Mouse (Mus musculus): ENCODE results near the gene Gm16429. TPM values are rescaled to one million over a fixed set of nuclear protein-coding genes. Genes with fewer than 3 reads are reported as not detected.
"Not testable (repeated sequence)": the region's sequence is repeated elsewhere in the genome, so short reads cannot be mapped to it uniquely, and the experiment has no call there.

Gene Gm16429
- total RNA-seq (2021), result not detected
- long read RNA-seq, experiment 1, result 0 reads
- long read RNA-seq, experiment 2, result 0 reads

GRCm38 (mm10) chr5:93928952-93929351 is at the start of gene Gm16429:
Gm16429 (minus strand) TSS chr5:93929052.
- DNase-seq (ENCODE audit: low spot score), result not testable (repeated sequence)

Other genes starting within 250 kb of the Gm16429 start
- not detected for gene Gm7792, start 85.3 kb downstream of the Gm16429 start, total RNA-seq (2021)
- gene BC061212, start 141.5 kb upstream of the Gm16429 start, total RNA-seq (2021), result not detected
- gene Gm6351, start 147.3 kb upstream of the Gm16429 start, total RNA-seq (2021), result not detected